Mouse (Mus musculus) ovary, postnatal 14 days (tissue): ENCODE measurements around the gene Onecut3.
A peak's percentile ranks its signal among the peaks of the same experiment; 100 is the strongest.

ENCODE experiments used
- DNase-seq: peaks from one replicate; pipeline ENCODE4 v3.0.0; 2022; ENCODE audit warnings: low spot score

Onecut3 gene

DNA sequence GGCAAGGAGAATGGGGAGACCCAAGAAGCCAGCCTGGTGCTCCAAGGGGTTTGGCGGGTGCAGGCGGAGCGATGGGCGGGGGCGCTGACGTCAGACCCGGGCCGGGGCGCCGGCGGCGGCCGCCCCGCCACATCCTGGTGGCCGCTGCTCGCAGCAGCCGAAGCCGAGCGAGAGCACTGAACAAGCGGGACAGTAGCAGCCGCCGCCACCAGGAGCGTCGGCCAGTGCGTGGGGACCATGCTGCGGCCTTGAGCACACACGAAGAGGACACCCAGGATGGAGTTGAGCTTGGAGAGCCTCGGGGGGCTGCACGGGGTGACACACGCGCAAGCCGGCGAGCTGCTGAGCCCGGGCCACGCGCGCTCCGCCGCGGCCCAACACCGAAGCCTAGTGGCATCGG lies at the start of gene Onecut3:
Gene Onecut3 (plus strand): TSS at position 104 of the 400 bp plus-strand sequence.
- no peak for DNase-seq

DNA sequence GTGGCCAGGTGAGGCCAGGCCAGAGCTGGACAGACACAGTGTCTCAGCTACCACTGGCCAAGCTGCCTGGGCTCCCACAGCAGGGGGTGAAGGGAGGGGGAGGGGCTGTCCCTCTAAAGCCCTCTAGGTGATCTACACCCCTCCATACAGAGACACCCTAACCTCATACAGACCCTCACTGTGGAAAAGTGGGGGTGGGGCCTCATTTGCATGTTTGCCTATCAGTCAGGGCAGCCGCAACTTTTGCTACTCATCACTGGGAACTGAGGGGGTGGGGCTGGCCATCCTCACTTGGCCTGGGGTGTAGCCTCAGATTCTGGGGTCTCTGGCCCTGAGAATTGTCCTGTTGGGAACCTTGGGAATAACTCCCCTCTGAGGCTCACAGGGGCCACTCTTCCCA lies 49.6 kb upstream of the Onecut3 start:
- no peak for DNase-seq

DNA sequence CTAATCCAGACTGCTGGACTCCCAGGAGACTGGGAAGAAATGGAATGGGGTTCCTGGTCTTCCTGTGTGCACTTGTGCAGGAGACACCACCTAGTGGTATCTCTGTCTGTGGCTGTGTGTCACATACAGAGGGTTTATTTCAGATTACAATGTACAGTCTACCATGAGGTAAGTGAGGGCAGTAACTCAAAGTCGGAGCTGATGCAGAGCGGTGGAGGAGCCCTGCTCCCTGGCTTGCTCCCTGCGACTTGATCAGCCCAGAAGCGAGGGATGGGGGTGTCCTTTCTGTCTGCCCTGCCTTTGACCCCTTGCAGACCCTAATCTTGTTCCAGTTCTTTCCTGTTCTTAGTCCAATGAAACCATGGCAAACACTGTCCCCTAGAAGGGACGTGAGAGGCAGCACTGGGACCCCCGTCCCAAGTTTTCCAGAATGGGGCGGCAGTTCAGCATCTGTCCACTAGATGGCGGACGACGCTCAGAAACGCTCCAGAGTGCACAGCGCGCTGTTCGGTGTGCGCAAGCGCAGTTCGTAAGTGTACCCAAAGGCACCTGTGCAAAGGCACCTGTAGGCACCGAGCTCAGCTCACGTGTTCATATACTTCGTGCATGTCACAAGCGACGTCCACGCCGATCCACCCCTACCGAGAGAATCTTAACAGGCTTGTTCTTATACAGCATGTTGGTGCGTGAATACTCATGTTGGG lies 48.6 kb upstream of the Onecut3 start:
- peak; percentile 70 for DNase-seq

- no peak for DNase-seq
These were observed 44.0 kb upstream of the Onecut3 start for GRCm38 (mm10) chr10:80450599-80450998.

GRCm38 (mm10) chr10:80453601-80454000 lies 41.0 kb upstream of the Onecut3 start:
- DNase-seq = no peak

- DNase-seq = no peak
These were observed 39.9 kb upstream of the Onecut3 start for GRCm38 (mm10) chr10:80454781-80455180.

DNA sequence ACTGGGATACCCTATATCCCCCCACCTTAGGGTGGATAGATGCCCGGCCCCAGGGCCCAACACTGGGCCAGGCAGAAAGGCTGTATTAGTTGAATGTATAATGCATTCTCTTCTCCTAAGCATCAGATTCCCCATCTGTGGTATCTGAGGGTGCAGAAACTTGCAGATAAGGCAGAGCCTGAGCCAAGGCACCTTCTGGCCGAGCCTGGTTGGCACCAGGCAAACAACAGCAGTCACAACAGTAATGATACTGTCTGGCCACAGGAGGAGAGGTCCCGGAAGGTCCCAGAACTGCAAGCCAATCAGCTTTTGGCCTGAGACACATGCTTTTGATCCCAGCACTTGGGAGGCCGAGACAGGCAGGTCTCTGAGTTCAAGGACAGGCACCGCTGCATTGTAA lies 38.9 kb upstream of the Onecut3 start:
- DNase-seq = no peak

DNA sequence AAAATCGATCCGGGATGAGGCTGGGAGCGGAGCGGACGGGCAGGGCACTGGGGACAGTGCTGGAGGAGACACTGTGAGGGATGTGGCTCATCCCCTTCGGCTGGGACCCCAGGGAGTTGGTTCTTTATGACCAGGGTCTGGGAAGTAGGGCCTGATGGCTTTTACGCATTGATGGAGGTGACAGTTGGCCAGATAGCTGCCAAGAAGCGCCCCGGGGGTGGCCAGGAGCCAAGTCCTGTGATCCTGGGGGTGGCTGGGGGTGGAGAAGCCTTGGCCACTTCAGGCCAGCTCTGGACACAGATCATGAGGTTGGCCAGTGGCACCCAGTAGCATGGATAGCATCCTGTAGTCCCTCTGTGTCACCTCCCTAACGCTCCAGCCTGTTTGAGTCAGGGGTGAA lies 35.4 kb upstream of the Onecut3 start:
- no peak for DNase-seq

DNA sequence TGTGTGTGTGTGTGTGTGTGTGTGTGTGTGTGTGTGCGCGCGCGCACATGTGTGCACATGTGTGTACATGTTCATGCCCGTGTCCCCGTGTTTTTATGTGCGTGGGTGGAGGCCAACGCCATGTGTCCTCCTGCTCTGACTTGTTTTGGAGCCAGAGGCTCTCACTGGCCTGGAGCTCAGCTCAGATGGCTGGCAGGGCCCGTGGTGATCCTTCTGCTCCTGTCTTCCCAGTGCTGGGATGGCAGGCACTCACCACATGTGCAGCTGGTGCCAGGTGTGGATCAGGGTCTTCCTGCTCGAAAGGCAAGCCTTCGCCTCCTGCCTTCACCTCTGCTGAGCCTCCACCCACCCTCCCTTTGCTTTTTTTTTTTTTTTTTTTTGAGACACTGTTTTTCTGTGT lies 35.0 kb upstream of the Onecut3 start:
- no peak for DNase-seq

- no peak for DNase-seq
These were observed 34.3 kb upstream of the Onecut3 start for GRCm38 (mm10) chr10:80460324-80460723.

DNA sequence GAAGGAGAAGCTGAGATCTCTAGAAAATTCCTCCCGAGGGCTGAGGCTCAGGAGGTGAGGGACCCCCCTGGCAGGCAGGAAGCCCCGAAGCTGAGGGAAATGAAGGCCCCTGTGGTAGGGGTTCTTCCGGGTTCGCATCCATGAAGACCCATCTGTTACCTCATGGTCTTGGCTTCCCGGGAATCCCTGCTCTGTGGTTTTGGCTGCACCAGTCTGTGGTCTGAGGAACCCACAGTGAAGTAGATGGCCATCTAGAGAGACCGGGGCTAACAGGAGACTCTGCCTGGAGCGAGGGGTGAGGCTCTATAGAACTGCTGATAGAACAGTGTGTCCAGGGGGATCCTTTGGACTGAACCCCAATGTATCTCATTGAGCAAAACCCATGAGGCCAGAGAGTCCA lies 33.3 kb upstream of the Onecut3 start:
- DNase-seq = no peak

- DNase-seq = no peak
These were observed 30.1 kb upstream of the Onecut3 start for GRCm38 (mm10) chr10:80464381-80465035.

GRCm38 (mm10) chr10:80465066-80465465 lies 29.6 kb upstream of the Onecut3 start:
- no peak for DNase-seq

DNA sequence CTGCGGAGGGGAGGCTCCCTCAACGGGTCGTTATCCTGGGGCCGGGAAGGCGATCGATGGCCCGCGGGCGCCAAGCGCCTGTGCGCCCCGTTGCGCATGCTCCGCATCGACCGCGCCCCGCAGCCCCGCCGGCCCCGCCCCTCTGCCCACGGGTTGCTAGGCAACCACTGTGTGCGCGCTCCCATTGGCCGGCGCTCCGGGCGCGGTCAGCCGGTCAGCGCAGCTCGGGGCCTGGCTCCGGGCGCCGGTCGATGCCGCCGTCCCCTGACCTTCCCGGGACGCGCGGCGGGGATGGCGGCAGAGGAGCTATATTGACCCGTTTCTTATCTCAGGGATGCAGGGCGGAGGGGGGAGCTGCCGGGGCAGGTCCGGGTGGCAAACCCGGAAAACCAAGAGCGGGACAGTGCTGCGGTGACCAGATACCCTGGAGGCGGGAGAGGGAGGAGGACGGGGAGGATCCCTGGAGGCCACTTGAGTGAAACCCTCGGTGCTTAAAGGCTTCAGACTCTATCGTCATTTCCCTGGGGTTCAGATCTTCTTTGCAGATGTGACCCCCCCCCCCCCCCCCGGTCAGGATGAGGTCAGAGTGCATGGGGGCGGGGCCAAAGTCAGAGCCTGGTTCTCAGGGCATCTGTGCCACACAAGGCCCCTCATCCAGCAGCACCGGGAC lies 19.2 kb upstream of the Onecut3 start:
- peak; percentile 87 for DNase-seq

DNA sequence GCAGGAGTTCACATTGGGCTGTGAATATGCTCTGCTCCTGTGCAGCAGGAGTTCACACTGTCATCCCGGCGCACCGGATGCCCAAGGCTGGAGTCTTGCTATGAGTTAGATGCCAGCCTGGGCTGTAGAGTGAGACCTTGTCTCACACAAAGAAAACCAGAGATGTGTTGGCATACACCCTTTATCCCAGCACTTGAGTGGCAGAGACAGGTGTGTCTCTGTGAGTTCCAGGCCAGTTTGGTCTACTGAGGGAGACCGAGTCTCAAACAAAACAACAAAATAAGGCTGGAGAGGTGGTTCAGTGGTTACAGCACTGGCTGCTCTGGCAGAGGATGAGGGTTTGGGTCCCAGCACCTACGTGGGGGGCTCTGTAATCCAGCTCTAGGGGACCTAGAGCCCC lies 16.1 kb upstream of the Onecut3 start:
- no peak for DNase-seq

GRCm38 (mm10) chr10:80481002-80481401 lies 13.6 kb upstream of the Onecut3 start:
- no peak for DNase-seq

DNA sequence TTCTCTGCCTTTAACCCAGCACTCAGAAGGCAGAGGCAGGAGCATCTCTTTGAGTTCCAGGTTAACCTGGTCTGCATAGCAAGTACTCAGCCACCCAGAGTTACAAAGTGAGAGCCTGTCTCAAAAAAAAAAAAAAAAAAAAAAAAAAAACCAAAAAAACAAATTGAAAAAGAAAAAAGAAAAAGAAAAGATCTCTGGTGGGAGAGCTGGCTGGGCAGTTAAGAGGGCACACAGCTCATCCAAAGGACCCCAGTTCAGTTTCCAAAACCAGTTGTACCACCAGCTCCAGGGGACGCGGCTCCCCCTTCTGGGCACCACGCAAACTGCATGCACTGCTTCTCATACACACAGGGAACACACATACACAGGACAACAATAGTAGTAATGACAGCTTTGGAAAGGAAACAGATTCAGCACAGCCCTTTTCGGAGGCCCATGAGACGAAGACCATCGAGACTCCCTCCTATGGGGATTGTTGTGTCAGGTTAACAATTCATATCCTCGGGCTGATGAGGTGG lies 7.7 kb upstream of the Onecut3 start:
- DNase-seq = no peak

- DNase-seq = peak; percentile 35
These were observed 4.6 kb upstream of the Onecut3 start for GRCm38 (mm10) chr10:80490051-80490450.

GRCm38 (mm10) chr10:80495901-80496300 lies 1.3 kb downstream of the Onecut3 start:
- DNase-seq = no peak

- DNase-seq = no peak
These were observed 1.8 kb downstream of the Onecut3 start for GRCm38 (mm10) chr10:80496421-80496820.

DNA sequence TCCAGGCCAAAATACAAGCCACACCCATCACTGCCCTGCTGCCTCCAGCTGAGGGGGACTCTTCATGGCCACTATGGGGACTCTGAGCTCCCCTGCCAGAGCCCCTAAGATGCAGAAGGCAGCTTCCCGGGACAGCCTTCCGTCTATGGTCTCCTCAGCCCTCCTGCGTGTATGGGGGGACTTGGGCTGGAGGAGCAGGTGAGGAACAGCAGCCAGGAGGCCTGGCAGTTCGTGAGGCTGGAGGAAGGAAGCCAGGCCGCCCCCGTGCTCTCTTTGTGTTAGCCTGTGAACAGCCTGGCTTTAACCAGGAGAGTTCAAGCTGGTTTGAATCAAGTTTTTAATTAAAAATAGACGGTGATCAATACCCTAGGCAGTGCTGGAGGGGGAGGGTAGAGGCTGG lies 7.7 kb downstream of the Onecut3 start:
- no peak for DNase-seq

- no peak for DNase-seq
These were observed 8.2 kb downstream of the Onecut3 start for GRCm38 (mm10) chr10:80502819-80503314.
